Mouse (Mus musculus): ENCODE measurements around the gene Me1.

GRCm38 (mm10) chr9:86672907-86673472, 22.8 kb downstream of the Me1 start:
- TF ChIP-seq CTCF (IDR thresholded peaks at IDR 0.05; ENCODE audit: borderline replicate concordance, insufficient read depth, low read depth, low read length), result no peak
- no peak for TF ChIP-seq POLR2A (IDR thresholded peaks at IDR 0.05; ENCODE audit: borderline replicate concordance, insufficient read depth, low read length)

All from cerebellum, adult 2 months (tissue).